Mouse (Mus musculus): ENCODE data around the gene Cd47. TPM values are rescaled to one million over a fixed set of nuclear protein-coding genes. Genes with fewer than 3 reads are reported as not detected.
A peak's percentile ranks its signal among the peaks of the same experiment; 100 is the strongest.

Cd47 gene
- total RNA-seq, 2 experiments from 2014 or later: 79.4 to 84.7 TPM

DNA sequence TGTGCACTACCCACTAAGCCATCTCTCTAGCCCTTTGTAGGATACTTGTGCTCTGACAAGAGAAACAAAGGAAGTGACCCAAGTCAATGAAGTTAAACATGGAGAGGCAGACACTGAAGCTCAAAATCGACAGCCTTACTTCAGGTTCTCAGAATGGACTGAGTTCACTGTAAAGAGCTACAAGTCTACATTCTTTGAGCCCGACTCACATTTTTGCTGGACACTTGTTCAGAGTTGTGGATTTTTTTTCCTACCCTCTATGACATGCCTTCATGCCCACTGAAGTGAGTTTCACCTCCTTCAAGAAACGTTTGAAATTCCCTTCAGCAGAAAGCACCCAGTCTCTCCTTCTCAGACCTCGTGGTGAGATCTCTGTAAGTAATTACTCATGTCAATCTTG, 148.9 kb downstream of the Cd47 start:
- no peak for DNase-seq

- no peak for DNase-seq
Observed at GRCm38 (mm10) chr16:49950340-49950739, 150.0 kb downstream of the Cd47 start.

GRCm38 (mm10) chr16:49951288-49951691, 151.0 kb downstream of the Cd47 start:
- DNase-seq: peak; percentile 69 to 81

- DNase-seq: peak; percentile 27 to 29
Observed at GRCm38 (mm10) chr16:49951925-49952523, 151.7 kb downstream of the Cd47 start.

DNA sequence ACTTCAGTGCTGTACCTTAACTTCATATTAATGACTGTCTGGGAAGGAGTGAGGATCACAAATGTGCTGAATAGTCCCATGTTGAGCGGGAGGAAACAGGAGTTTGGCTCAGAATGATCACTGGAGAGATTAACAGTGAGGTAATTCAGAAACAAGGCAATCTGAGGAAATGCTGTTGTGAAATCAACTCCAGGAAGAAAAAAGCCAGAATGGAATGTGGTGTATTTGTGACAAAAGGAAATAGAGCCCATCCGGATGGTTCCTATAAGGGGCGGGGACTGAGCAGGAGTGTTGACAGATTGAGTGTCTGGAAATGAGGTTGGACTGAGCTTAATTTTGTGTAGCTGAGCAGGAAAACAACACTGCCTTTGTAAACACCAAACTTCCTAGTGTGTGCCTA, 153.5 kb downstream of the Cd47 start:
- peak; percentile 67 to 76 for DNase-seq

DNA sequence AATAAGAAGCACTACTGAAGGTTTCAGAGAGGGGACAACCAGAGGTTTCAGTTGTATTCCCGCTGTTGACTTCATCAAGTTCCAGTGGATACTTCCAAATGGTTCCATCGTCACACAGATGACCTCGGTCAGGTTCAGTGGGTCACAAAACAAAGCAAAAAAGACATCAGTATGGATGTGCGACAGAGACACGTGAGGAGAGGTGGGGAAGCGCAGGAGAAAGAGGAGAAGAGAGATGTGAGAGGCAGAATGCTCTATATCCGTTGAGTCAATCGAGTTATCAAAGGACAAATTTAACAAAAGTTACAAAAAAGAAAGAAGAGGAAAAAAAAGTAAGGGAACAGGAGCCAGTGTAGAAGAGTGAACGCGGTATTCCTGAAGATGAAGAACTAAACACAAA, 154.6 kb downstream of the Cd47 start:
- no peak for DNase-seq

- no peak for DNase-seq
Observed at GRCm38 (mm10) chr16:49955325-49955724, 155.0 kb downstream of the Cd47 start.

GRCm38 (mm10) chr16:49955952-49956351, 155.6 kb downstream of the Cd47 start:
- DNase-seq: no peak

DNA sequence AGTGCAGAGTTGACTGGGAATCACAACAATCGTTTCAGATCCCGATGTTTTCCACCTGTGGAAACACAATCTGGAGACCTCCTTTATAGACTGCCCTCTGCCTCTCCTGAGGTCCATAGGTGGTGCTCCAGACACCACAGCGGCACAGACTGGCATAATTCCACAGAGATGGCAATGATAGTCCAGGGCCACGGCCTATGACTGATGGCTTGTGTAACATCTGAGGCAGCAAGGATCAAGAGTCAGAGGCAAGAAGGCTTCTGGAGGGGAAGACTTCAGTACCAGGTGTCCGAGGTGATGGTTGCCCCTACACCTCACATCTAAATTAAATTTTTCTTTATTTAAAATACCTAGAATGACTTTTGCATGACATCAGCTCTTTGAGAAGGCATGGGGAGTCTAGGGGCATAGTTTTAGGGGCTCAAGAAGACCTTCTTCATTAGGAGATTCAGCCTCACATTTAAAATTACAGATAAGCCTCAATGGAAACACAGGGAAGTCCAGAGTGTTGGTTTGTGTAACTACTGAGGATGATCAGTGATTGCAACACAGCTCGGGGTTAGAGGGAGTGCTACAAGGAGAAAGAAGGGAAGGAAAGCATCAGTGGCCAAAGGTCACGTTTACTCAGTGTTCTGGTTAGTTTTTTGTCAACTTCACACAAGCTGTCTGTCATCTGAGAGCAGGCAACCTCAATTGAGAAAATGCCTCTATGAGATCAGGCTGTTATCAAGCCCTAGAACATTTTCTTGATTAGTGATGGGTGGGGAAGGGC, 156.4 kb downstream of the Cd47 start:
- no peak for DNase-seq

DNA sequence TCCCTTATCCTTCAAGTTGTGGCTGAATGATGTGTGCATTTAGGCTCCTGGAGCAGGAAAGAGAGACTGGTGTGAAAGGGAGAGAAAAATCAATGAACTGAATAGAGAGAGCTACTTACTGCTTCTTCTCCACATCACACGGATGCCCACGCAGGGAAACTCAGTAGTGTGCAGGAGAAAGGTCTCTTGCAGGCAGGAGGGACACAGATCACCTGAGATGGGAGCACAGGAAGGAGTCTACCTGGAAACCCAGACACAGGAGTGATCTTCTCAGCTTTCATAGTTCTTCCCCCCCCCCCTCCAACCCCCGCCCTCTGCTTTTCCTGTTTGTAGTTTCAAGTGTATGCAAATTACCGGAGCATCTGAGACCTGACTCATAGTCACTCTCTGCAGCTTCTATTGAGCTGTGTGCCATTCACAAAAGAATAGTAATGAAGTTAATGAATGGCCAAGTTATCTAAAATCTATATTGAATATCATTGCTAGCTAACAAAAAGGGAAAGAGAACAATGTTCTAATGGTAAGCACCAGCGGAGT, 158.6 kb downstream of the Cd47 start:
- DNase-seq: no peak

- no peak for DNase-seq
Observed at GRCm38 (mm10) chr16:49962305-49962704, 162.0 kb downstream of the Cd47 start.

GRCm38 (mm10) chr16:49964321-49964986, 164.1 kb downstream of the Cd47 start:
- DNase-seq: peak in 1 of 2 experiments; percentile 11

Other genes with a start within 250 kb of the Cd47 start
- gene Ift57, start 101.3 kb upstream of the Cd47 start, total RNA-seq (2021): 10 to 100 TPM; 13.5 to 14.2 TPM